Mouse (Mus musculus) cerebellum, adult 9-10 months (tissue): ENCODE data around the gene Rab35.

ENCODE experiments used
- DNase-seq: peaks from one replicate; pipeline ENCODE4 v3.0.0; 2022

Rab35 gene

GRCm38 (mm10) chr5:115631505-115632357 lies at the start of gene Rab35:
Gene Rab35, plus strand, starts transcription at chr5:115631908.
- DNase-seq = peak; percentile 91

GRCm38 (mm10) chr5:115585616-115586015 lies 46.1 kb upstream of the Rab35 start:
- DNase-seq = no peak

GRCm38 (mm10) chr5:115586166-115586565 lies 45.5 kb upstream of the Rab35 start:
- no peak for DNase-seq

GRCm38 (mm10) chr5:115586780-115587179 lies 44.9 kb upstream of the Rab35 start:
- DNase-seq = no peak

GRCm38 (mm10) chr5:115591028-115591427 lies 40.7 kb upstream of the Rab35 start:
- DNase-seq = no peak

DNA sequence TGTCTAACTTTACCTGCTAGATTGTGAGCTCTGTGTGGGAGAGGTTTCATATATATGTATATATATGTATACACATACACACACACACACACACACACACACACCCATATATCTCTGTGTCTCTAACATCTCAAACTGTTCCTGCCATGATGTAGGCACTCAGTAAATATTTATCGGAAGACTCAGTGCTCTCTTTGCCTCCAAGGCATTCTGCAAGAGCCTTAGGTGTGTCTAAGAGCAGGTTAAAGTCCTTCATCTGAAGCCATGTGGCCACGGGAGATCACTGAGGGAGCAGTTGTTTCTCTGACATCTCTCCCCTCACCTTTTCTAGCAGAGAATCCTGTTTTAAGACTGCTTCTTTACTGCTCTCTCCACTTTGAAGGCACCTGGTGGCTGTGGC lies 40.2 kb upstream of the Rab35 start:
- no peak for DNase-seq

- DNase-seq = no peak
Observed at GRCm38 (mm10) chr5:115603561-115603960, 28.1 kb upstream of the Rab35 start.

- no peak for DNase-seq
Observed at GRCm38 (mm10) chr5:115611566-115611965, 20.1 kb upstream of the Rab35 start.

GRCm38 (mm10) chr5:115613332-115613731 lies 18.4 kb upstream of the Rab35 start:
- DNase-seq = no peak

DNA sequence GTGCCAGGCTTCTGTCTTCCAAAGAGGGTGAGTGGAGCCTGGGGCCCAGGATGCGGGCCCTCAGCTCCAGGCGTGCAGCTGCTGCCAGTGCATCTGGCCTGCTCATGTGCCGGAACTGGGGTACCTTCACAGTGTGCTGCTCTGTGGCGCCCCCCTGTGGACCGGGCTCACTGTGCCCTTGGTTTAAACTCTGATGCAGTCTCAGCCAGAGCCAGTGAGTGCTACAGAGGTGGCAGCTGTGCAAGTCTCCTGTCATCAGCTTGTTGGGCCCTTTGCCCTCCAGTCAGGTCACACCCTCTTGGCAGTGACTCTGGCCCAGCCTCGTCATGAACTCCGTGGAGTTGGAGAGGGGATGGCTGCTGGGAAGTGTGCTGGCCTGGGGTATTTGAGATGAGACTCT lies 16.8 kb upstream of the Rab35 start:
- no peak for DNase-seq

GRCm38 (mm10) chr5:115619690-115620089 lies 12.0 kb upstream of the Rab35 start:
- no peak for DNase-seq

GRCm38 (mm10) chr5:115622686-115623085 lies 9.0 kb upstream of the Rab35 start:
- no peak for DNase-seq

GRCm38 (mm10) chr5:115623694-115624440 lies 7.8 kb upstream of the Rab35 start:
- no peak for DNase-seq

DNA sequence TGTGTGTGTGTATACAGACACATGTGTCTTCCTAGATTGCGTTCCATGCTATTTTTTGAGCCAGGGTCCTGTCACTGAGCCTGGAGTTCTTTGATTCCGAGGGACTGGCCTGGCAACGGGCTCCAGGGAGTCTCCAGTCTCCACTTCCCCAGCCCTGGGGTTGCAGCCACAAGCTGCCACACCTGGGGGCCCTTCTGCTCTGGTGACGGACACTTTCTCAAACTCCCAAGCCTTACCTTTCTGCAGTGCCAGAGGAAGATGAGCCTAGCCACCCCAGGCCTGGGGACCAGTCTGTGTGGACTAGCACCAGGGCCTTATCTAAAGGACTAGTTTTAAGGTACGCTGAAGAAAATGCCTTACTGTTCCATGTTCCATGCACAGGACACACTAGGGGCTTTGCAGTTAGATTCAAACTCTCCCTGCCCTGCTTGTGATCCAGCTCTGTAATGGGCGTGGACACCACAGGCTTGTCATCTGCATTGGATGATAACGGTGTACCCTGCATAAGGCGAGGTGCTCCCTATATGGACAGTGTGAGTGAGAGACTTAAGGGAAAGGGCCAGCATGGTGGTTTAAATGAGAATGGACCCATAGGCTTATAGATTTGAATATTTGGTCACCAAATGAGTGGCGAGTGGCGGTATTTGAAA lies 5.3 kb upstream of the Rab35 start:
- DNase-seq = no peak

DNA sequence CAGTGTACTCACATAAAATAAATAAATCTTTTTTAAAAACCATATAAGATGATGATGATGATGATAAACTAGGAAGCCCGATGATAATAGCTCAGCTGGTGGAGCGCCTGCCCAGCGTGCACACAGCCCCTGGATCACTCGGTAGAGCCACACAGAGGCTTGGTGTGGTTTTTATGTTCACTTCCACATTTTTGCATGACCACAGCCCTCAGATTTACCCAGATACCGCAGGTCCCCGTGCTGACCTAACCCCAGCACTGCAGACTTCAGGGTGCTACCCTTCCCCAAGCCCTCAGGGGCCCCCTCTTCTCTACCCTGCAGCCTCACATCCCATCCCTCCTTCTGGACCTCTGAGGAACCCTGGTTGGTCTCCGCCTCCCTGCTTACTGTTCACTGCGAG lies 3.6 kb upstream of the Rab35 start:
- DNase-seq = no peak

DNA sequence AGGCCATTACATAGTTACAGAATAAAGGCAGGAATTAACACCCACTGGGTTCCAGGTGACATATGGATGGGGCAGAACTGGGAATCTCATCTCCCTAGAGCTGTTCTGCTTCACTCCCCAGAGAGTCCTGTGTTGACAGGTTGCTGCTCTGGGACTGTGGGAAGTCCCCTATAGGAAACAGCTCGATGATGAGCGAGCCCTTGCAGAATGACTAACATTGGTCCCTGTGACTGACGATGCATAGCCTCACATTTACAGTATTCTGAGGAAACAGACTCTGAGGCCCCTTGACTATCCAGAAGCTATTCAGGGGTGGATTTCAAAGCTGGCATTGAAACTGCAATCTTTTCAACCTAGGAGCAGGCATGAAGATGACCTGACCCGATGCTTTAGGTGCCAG lies 2.0 kb upstream of the Rab35 start:
- no peak for DNase-seq

DNA sequence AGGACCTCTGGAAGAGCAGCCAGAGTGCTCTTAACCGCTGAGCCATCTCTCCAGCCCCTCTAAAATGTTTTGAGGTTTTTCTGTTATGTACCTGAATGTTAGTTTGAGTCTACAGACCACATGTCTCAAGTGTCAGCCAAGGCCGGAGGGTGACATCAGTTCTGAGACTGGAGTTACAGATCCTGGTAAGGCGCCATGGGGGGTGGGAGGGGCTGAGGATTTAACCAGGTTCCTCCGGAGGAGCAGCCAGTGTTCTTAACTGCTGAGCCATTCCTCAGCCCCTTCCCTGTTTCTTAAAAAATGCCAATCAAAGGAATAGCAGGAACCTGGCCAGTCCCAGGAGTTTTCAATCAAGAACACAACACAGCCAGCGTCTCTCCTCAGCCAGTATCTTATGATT lies 1.4 kb upstream of the Rab35 start:
- DNase-seq = no peak

- peak; percentile 58 for DNase-seq
Observed at GRCm38 (mm10) chr5:115632358-115632714, 628 bp downstream of the Rab35 start.

DNA sequence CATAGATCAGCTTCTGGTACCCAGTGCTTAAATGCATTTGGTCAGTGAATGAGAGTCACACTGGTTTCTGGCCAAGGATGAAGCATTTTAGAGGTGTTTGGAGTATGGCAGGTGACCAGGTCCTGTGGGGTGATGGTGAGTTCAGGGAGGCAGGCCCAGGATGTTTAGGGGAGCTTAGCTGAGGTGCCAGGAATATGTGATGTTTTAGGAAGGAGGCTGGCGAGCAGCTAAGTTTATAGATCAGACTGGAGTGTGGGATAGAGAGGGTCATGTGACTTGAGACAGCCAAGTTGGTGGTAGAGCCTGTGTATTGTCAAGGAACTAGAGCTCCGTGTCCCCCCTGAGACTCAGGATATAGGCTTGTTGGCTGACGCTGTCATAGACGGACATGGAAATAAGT lies 1.4 kb downstream of the Rab35 start:
- no peak for DNase-seq

DNA sequence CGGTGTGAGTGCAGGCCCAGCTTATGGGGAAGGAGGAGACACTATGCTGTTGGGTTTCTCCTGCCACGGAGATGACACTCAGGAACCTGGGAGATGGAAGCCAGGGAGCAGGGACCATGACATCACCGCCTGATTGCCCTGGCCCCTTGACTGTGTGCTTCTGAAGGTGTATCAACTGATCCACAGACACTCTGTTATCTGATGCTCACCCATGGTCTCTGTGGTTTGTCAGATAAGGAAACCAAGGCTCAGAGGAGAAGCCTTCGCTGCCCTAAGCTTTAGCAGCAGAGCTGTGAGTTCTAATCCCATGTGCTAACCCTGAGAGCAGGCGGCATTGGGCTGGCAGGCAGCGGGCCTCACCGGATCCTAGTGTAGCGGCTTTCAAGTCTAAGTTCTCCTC lies 2.3 kb downstream of the Rab35 start:
- no peak for DNase-seq

GRCm38 (mm10) chr5:115635536-115635935 lies 3.8 kb downstream of the Rab35 start:
- no peak for DNase-seq

- no peak for DNase-seq
Observed at GRCm38 (mm10) chr5:115644192-115644591, 12.5 kb downstream of the Rab35 start.

- no peak for DNase-seq
Observed at GRCm38 (mm10) chr5:115648876-115649275, 17.2 kb downstream of the Rab35 start.

DNA sequence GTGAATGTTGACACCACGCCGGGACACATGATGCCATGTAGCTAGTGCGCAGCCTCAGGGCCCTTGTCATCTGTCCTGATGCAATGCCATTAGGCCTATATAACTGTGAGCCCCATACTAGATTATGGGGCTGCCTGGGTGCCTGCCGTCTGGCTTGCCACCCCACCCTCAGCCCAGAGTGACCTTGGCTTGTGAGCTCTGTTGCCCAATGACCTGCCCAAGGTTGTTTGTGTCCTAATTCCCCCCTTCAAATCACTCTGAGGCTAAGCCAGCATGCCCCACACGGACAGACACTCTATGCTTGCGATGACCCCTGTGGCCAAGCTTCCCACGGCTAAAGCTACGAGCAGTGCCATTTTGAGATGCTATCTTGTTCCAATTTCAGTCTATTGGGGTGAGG lies 18.0 kb downstream of the Rab35 start:
- DNase-seq = no peak
